Mouse (Mus musculus): ENCODE measurements around the gene Gtf3a. TPM values are rescaled to one million over a fixed set of nuclear protein-coding genes. Genes with fewer than 3 reads are reported as not detected.

Gene Gtf3a
- polyA plus RNA-seq (2015; fragmentation: Nextera tagmentation; extraction: Ambion mirVana) = 93.9 and 96.1 TPM in 2 replicates

DNA sequence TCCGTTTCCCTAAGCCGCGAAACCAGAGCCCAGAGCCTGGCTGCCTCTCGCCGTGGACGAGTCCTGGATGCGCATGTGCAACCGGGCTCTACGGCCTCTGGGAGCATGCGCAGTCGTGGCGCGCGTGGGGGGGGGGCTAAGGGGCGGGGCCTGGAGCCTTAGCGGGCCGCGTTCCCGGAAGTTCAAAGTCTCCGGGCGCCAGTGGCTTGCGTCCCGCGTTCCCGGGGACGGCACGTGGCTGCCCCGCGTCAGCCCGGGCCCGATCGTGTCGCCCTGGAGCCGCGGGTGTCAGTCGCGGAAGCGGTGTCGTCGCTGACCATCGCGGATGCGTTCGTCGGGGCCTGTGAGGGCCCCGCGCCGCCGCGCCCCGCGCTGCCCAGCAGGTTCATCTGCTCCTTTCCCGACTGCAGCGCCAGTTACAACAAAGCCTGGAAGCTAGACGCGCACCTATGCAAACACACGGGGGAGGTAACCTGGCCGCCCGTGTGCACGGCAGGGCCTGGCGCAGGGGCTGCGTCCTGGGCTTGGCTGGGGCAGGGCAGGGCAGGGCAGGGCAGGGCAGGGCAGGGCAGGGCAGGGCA, at the start of gene Gtf3a:
TSS of gene Gtf3a (plus strand) at position 150 of the 581 bp plus-strand sequence.

DNA sequence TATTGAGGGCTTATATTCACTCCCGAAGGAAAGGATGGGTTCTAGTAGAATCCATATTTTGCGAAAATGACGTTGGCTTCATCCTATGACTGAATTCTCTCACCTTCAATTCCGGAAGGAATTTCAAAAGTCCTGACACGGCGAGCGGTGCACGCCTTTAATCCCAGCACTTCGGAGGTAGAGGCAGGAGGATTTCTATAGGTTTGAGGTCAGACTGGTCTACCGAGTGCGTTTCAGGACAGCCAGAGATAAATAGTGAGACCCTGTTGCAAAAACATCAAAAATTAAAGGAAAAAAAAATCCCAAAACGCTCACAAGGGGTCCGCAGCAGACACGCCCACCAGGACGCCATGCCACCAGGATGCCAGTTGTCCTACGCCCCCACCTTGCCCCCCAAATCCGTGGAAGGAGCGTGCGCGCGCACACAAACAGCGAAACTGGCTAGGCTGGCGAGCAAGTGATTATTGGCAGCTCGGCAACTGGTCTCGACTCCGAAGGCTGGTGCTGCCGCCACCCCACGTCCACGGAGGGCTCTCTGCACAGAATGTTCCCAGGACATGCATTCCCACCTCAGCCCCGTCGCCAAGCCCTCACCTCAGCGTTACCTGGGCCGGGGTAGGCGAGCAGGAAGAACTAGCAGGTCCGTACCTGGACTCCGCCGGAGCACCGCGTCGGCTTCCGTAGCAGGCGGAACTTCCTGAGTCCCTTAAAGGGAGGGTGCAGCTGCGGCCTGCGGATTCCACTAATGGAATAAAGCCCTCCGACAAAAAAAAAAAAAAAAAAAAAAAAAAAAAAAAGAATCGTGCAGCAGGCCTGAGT, 14.9 kb downstream of the Gtf3a start, which contains the start of gene Mtif3:
TSS of gene Mtif3 (minus strand) at position 683 of the 819 bp plus-strand sequence.

Other genes starting within 250 kb of the Gtf3a start
- gene Usp12, start 153.7 kb upstream of the Gtf3a start, polyA plus RNA-seq (2015; fragmentation: Nextera tagmentation; extraction: Ambion mirVana) = 14.4 and 15.0 TPM in 2 replicates
- 365 and 385 TPM in 2 replicates for gene Rpl21, start 115.8 kb upstream of the Gtf3a start, polyA plus RNA-seq (2015; fragmentation: Nextera tagmentation; extraction: Ambion mirVana)
- 14.8 and 16.2 TPM in 2 replicates for gene Rasl11a, start 103.6 kb upstream of the Gtf3a start, polyA plus RNA-seq (2015; fragmentation: Nextera tagmentation; extraction: Ambion mirVana)
- 26.9 and 32.9 TPM in 2 replicates for gene Mtif3, start 15.1 kb downstream of the Gtf3a start, polyA plus RNA-seq (2015; fragmentation: Nextera tagmentation; extraction: Ambion mirVana)
- 2.6 and 2.9 TPM in 2 replicates for gene Lnx2, start 127.9 kb downstream of the Gtf3a start, polyA plus RNA-seq (2015; fragmentation: Nextera tagmentation; extraction: Ambion mirVana)
- 93.9 and 103 TPM in 2 replicates for gene Polr1d, start 128.4 kb downstream of the Gtf3a start, polyA plus RNA-seq (2015; fragmentation: Nextera tagmentation; extraction: Ambion mirVana)
- 1.2 and 1.5 TPM in 2 replicates for gene Gsx1, start 240.0 kb downstream of the Gtf3a start, polyA plus RNA-seq (2015; fragmentation: Nextera tagmentation; extraction: Ambion mirVana)